In the genomic region with DNA sequence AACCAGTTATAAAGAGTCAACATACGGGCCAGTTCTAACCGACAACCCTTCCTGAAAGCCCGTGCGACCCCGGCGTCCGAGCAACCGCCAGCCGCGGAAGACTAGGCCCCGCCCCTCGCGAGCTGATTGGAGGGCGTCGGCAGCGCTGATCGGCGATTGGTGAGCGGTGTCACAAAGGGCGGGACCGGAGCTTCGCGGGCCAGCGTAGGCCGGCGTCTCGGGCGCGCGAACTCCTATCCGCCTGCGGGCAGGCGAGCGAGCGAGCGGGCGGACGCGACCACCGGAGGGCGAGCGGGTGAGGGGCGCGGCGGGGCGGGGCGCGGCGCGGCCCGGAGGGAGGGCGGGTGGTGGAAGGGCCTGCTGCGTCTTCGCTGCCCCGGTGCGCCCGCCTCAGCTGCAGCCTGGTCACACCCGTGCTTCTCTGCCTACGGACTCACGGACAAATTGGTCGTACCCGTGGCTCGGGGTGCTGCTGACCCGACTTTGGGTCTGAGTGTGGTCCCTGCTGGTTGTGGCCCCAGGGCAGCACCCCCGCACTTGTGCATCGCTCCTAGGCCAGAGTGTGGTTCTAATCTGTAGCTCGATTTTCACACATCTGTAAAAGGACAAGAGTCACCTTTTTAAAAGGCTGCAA, we compare ENCODE assay signal across 8 mouse cellular contexts. TPM values are rescaled to one million over a fixed set of nuclear protein-coding genes. Genes with fewer than 3 reads are reported as not detected.
DNase-seq lines count a peak whose midpoint lies in the region; ATAC-seq and TF ChIP-seq lines count a peak whose summit lies in the region.

Gene Zfand4 (plus strand): TSS at position 205 of the 634 bp plus-strand sequence.

- no peaks in the 10 kb centered on the region for H3K9me3 ChIP-seq in embryonic facial prominence, embryonic 15.5 days (replicated peaks)
- no peaks in the 10 kb centered on the region for H3K9me3 ChIP-seq in heart, embryonic 10.5 days
- H3K9me3 ChIP-seq in kidney, embryonic 15.5 days (replicated peaks) = no peaks in the 10 kb centered on the region

- peak within 1 kb of the TSS; percentile 84 for H3K27ac ChIP-seq in bone marrow, adult 2 months (ENCODE audit: control insufficient read depth, insufficient read depth, low read depth, low read length, poor library complexity)
- H3K27ac ChIP-seq in embryonic facial prominence, embryonic 15.5 days (replicated peaks) = peak within 1 kb of the TSS; percentile 17; the same call in 1 of the 2 replicates
- peak within 1 kb of the TSS; percentile 93 for H3K27ac ChIP-seq in heart, embryonic 10.5 days
- peak within 1 kb of the TSS; percentile 79 for H3K27ac ChIP-seq in kidney, embryonic 15.5 days

- peak; percentile 93 for DNase-seq in 416B (ENCODE audit: low read depth)
- DNase-seq in heart, embryonic 10.5 days (ENCODE audit: low spot score) = peak; percentile 97
- peak; percentile 96 for DNase-seq in liver
- DNase-seq in spleen, postnatal 4 days (ENCODE audit: low spot score in 2 of 2) = peak; percentile 93 to 98

- peak within 1 kb of the TSS; percentile 94 for H3K4me3 ChIP-seq in bone marrow, adult 2 months (replicated peaks; ENCODE audit: control insufficient read depth, low read depth, low read length)
- peak within 1 kb of the TSS; percentile 53 for H3K4me3 ChIP-seq in embryonic facial prominence, embryonic 15.5 days (replicated peaks)
- H3K4me3 ChIP-seq in heart, embryonic 10.5 days = peak within 1 kb of the TSS; percentile 81
- peak within 1 kb of the TSS; percentile 67 for H3K4me3 ChIP-seq in kidney, embryonic 15.5 days (replicated peaks)

- no peaks in the 10 kb centered on the region for H3K27me3 ChIP-seq in embryonic facial prominence, embryonic 15.5 days
- H3K27me3 ChIP-seq in heart, embryonic 10.5 days (ENCODE audit: insufficient read depth, poor library complexity, severe bottlenecking) = no peaks in the 10 kb centered on the region
- H3K27me3 ChIP-seq in kidney, embryonic 15.5 days = no peaks in the 10 kb centered on the region

- no peak for TF ChIP-seq CTCF in bone marrow, adult 2 months (IDR thresholded peaks at IDR 0.05; ENCODE audit: control insufficient read depth, insufficient read depth, low read length)

- ATAC-seq in embryonic facial prominence, embryonic 15.5 days (ENCODE audit: insufficient number of reproducible peaks, low FRiP score, low TSS enrichment, low read depth) = peak; percentile 95
- ATAC-seq in kidney, embryonic 15.5 days (replicated peaks; ENCODE audit: low FRiP score) = peak; percentile 98
- peak; percentile 94 for ATAC-seq in monocyte, adult 5-6 weeks (replicated peaks; ENCODE audit: insufficient number of reproducible peaks, low FRiP score, low TSS enrichment, poor library complexity, severe bottlenecking)

- whole genome bisulfite sequencing in bone marrow, adult 2 months = under 1% methylated on average over 67 of the region's 67 CpGs
- 1% methylated on average over 67 of the region's 67 CpGs for whole genome bisulfite sequencing in embryonic facial prominence, embryonic 15.5 days
- under 1% methylated on average over 65 of the region's 67 CpGs for WGBS in heart, embryonic 10.5 days
- WGBS in kidney, embryonic 15.5 days = under 1% methylated on average over 66 of the region's 67 CpGs

- peak; percentile 70; the same call in 1 of the 2 replicates for TF ChIP-seq POLR2A in bone marrow, adult 2 months (IDR thresholded peaks at IDR 0.05; ENCODE audit: borderline replicate concordance, control insufficient read depth, low read depth, low read length)

- H3K9ac ChIP-seq in embryonic facial prominence, embryonic 15.5 days = peak within 1 kb of the TSS; percentile 46
- H3K9ac ChIP-seq in kidney, embryonic 15.5 days = peak within 1 kb of the TSS; percentile 66

- peaks cover 20% of the 10 kb centered on the region for H3K36me3 ChIP-seq in embryonic facial prominence, embryonic 15.5 days
- H3K36me3 ChIP-seq in heart, embryonic 10.5 days = peaks cover 31% of the 10 kb centered on the region
- H3K36me3 ChIP-seq in kidney, embryonic 15.5 days = peaks cover 31% of the 10 kb centered on the region

- H3K4me1 ChIP-seq in bone marrow, adult 2 months (ENCODE audit: control insufficient read depth, insufficient read depth, low read length) = peaks cover 1% of the 10 kb centered on the region
- H3K4me1 ChIP-seq in embryonic facial prominence, embryonic 15.5 days = peaks cover 8% of the 10 kb centered on the region
- H3K4me1 ChIP-seq in heart, embryonic 10.5 days = peaks cover 7% of the 10 kb centered on the region; the same call in 1 of the 2 replicates
- peaks cover 10% of the 10 kb centered on the region for H3K4me1 ChIP-seq in kidney, embryonic 15.5 days

- H3K4me2 ChIP-seq in embryonic facial prominence, embryonic 15.5 days (replicated peaks) = peak within 1 kb of the TSS; percentile 70
- H3K4me2 ChIP-seq in kidney, embryonic 15.5 days = peak within 1 kb of the TSS; percentile 80

RNA-seq across cellular contexts. Expression of gene Zfand4, which starts in this region (rescaled TPM):
- 4.3 and 13.8 TPM in 2 replicates for polyA plus RNA-seq in bone marrow, adult 2 months (2011; ENCODE audit: insufficient read depth, insufficient read length, low replicate concordance, missing spikeins)
- 7.1 and 10.3 TPM in 2 replicates for polyA plus RNA-seq in embryonic facial prominence, embryonic 15.5 days (2015; fragmentation: Nextera tagmentation; extraction: Ambion mirVana)
- 3.5 and 4.1 TPM in 2 replicates for polyA plus RNA-seq in heart, embryonic 10.5 days (2016; fragmentation: Nextera tagmentation; extraction: Ambion mirVana)
- polyA plus RNA-seq in kidney, embryonic 15.5 days (2015; fragmentation: Nextera tagmentation; extraction: Ambion mirVana) = 6.7 and 7.6 TPM in 2 replicates
- total RNA-seq in monocyte, adult 5-6 weeks (2017) = 4.7 to 7.8 TPM (median 6.4 TPM) in 3 replicates

Comparison
In these comparisons a context has a peak if more than half of its experiments do, and no peak if none do; other contexts are left out.
1. Peak in every context shown above with its lines: DNase-seq, ATAC-seq, H3K4me3 ChIP-seq and H3K27ac ChIP-seq.
2. H3K27ac ChIP-seq: peak in every context shown above with its lines; median percentile 93 in heart, embryonic 10.5 days; 84 in bone marrow, adult 2 months; 79 in kidney, embryonic 15.5 days; 17 in embryonic facial prominence, embryonic 15.5 days.